Mouse (Mus musculus): ENCODE results near the gene St6gal1. TPM values are rescaled to one million over a fixed set of nuclear protein-coding genes. Genes with fewer than 3 reads are reported as not detected.

The St6gal1 gene
- polyA plus RNA-seq, 1 experiment from 2014 or later: 19.3 TPM

GRCm38 (mm10) chr16:23282941-23283340, 58.4 kb downstream of the St6gal1 start:
- H3K36me3 ChIP-seq (ENCODE audit: control insufficient read depth, insufficient read depth, low read length): no peaks in the 10 kb centered on the region
- no peak overlapping the region for H3K4me2 ChIP-seq (ENCODE audit: low read length)
- H3K27ac ChIP-seq (ENCODE audit: low read length): no peak overlapping the region
- no peak for ATAC-seq
- 92% methylated on average over 5 of the region's 5 CpGs for WGBS
- no peaks in the 10 kb centered on the region for H3K27me3 ChIP-seq (ENCODE audit: control insufficient read depth, insufficient read depth, low read depth, low read length)
- no peak overlapping the region for H3K9ac ChIP-seq (ENCODE audit: low read depth, low read length)
- no peaks in the 10 kb centered on the region for H3K4me1 ChIP-seq (ENCODE audit: control insufficient read depth, insufficient read depth, low read length)
- no peak overlapping the region for H3K4me3 ChIP-seq (ENCODE audit: low read depth, low read length)
- H3K9me3 ChIP-seq (replicated peaks; ENCODE audit: control insufficient read depth, low read length, poor library complexity, severe bottlenecking): no peaks in the 10 kb centered on the region

- Histone ChIP-seq H3K27ac (ENCODE audit: low read length) (no peak overlapping the region), H3K9ac (ENCODE audit: low read depth, low read length) (no peak overlapping the region), H3K36me3 (ENCODE audit: control insufficient read depth, insufficient read depth, low read length) (no peaks in the 10 kb centered on the region), H3K27me3 (ENCODE audit: control insufficient read depth, insufficient read depth, low read depth, low read length) (no peaks in the 10 kb centered on the region), H3K9me3 (replicated peaks; ENCODE audit: control insufficient read depth, low read length, poor library complexity, severe bottlenecking) (no peaks in the 10 kb centered on the region), H3K4me2 (ENCODE audit: low read length) (no peak overlapping the region), H3K4me3 (ENCODE audit: low read depth, low read length) (no peak overlapping the region), H3K4me1 (ENCODE audit: control insufficient read depth, insufficient read depth, low read length) (no peaks in the 10 kb centered on the region)
- ATAC-seq: no peak
- 89% methylated on average over 1 of the region's 1 CpGs for WGBS
These were observed 59.1 kb downstream of the St6gal1 start for GRCm38 (mm10) chr16:23283677-23284076.

- Histone ChIP-seq H3K9ac (ENCODE audit: low read depth, low read length) (no peak overlapping the region), H3K36me3 (ENCODE audit: control insufficient read depth, insufficient read depth, low read length) (no peaks in the 10 kb centered on the region), H3K4me3 (ENCODE audit: low read depth, low read length) (no peak overlapping the region), H3K27ac (ENCODE audit: low read length) (no peak overlapping the region), H3K9me3 (replicated peaks; ENCODE audit: control insufficient read depth, low read length, poor library complexity, severe bottlenecking) (no peaks in the 10 kb centered on the region), H3K4me1 (ENCODE audit: control insufficient read depth, insufficient read depth, low read length) (no peaks in the 10 kb centered on the region), H3K27me3 (ENCODE audit: control insufficient read depth, insufficient read depth, low read depth, low read length) (no peaks in the 10 kb centered on the region), H3K4me2 (ENCODE audit: low read length) (no peak overlapping the region)
- 92% methylated on average over 15 of the region's 15 CpGs for WGBS
- no peak for ATAC-seq
These were observed 60.2 kb downstream of the St6gal1 start for GRCm38 (mm10) chr16:23284470-23285394.

GRCm38 (mm10) chr16:23286380-23287097, 62.0 kb downstream of the St6gal1 start:
- WGBS: 89% methylated on average over 11 of the region's 11 CpGs
- no peak overlapping the region for H3K4me3 ChIP-seq (ENCODE audit: low read depth, low read length)
- no peak for ATAC-seq
- H3K36me3 ChIP-seq (ENCODE audit: control insufficient read depth, insufficient read depth, low read length): no peaks in the 10 kb centered on the region
- no peaks in the 10 kb centered on the region for H3K9me3 ChIP-seq (replicated peaks; ENCODE audit: control insufficient read depth, low read length, poor library complexity, severe bottlenecking)
- no peak overlapping the region for H3K27ac ChIP-seq (ENCODE audit: low read length)
- no peak overlapping the region for H3K4me2 ChIP-seq (ENCODE audit: low read length)
- H3K9ac ChIP-seq (ENCODE audit: low read depth, low read length): no peak overlapping the region
- 0 out of 2 replicates have a peak, but pooled peaks cover 1% of the 10 kb centered on the region for H3K4me1 ChIP-seq (ENCODE audit: control insufficient read depth, insufficient read depth, low read length)
- H3K27me3 ChIP-seq (ENCODE audit: control insufficient read depth, insufficient read depth, low read depth, low read length): no peaks in the 10 kb centered on the region

GRCm38 (mm10) chr16:23287312-23288040, 62.9 kb downstream of the St6gal1 start:
- H3K9me3 ChIP-seq (replicated peaks; ENCODE audit: control insufficient read depth, low read length, poor library complexity, severe bottlenecking): no peaks in the 10 kb centered on the region
- H3K9ac ChIP-seq (ENCODE audit: low read depth, low read length): no peak overlapping the region
- no peak overlapping the region for H3K4me2 ChIP-seq (ENCODE audit: low read length)
- no peak overlapping the region for H3K4me3 ChIP-seq (ENCODE audit: low read depth, low read length)
- no peak overlapping the region for H3K27ac ChIP-seq (ENCODE audit: low read length)
- no peaks in the 10 kb centered on the region for H3K36me3 ChIP-seq (ENCODE audit: control insufficient read depth, insufficient read depth, low read length)
- H3K27me3 ChIP-seq (ENCODE audit: control insufficient read depth, insufficient read depth, low read depth, low read length): no peaks in the 10 kb centered on the region
- no peak for ATAC-seq
- 96% methylated on average over 10 of the region's 10 CpGs for WGBS
- 0 out of 2 replicates have a peak, but pooled peaks cover 2% of the 10 kb centered on the region for H3K4me1 ChIP-seq (ENCODE audit: control insufficient read depth, insufficient read depth, low read length)

GRCm38 (mm10) chr16:23288103-23288502, 63.6 kb downstream of the St6gal1 start:
- Histone ChIP-seq H3K4me1 (ENCODE audit: control insufficient read depth, insufficient read depth, low read length) (0 out of 2 replicates have a peak, but pooled peaks cover 2% of the 10 kb centered on the region), H3K9ac (ENCODE audit: low read depth, low read length) (no peak overlapping the region), H3K27me3 (ENCODE audit: control insufficient read depth, insufficient read depth, low read depth, low read length) (no peaks in the 10 kb centered on the region), H3K9me3 (replicated peaks; ENCODE audit: control insufficient read depth, low read length, poor library complexity, severe bottlenecking) (no peaks in the 10 kb centered on the region), H3K4me3 (ENCODE audit: low read depth, low read length) (no peak overlapping the region), H3K36me3 (ENCODE audit: control insufficient read depth, insufficient read depth, low read length) (no peaks in the 10 kb centered on the region), H3K4me2 (ENCODE audit: low read length) (no peak overlapping the region), H3K27ac (ENCODE audit: low read length) (no peak overlapping the region)
- no peak for ATAC-seq
- WGBS: 94% methylated on average over 9 of the region's 9 CpGs

- WGBS: 90% methylated on average over 6 of the region's 6 CpGs
These were observed 64.9 kb downstream of the St6gal1 start for GRCm38 (mm10) chr16:23289424-23289823.

GRCm38 (mm10) chr16:23290171-23290570, 65.6 kb downstream of the St6gal1 start:
- no peak overlapping the region for H3K27ac ChIP-seq (ENCODE audit: low read length)

More at GRCm38 (mm10) chr16:23289424-23289823, 64.9 kb downstream of the St6gal1 start:
- no peak overlapping the region for H3K9ac ChIP-seq (ENCODE audit: low read depth, low read length)
- no peaks in the 10 kb centered on the region for H3K9me3 ChIP-seq (replicated peaks; ENCODE audit: control insufficient read depth, low read length, poor library complexity, severe bottlenecking)
- no peak for ATAC-seq
- H3K4me3 ChIP-seq (ENCODE audit: low read depth, low read length): no peak overlapping the region
- H3K36me3 ChIP-seq (ENCODE audit: control insufficient read depth, insufficient read depth, low read length): no peaks in the 10 kb centered on the region
- H3K4me2 ChIP-seq (ENCODE audit: low read length): no peak overlapping the region
- H3K27ac ChIP-seq (ENCODE audit: low read length): no peak overlapping the region
- no peaks in the 10 kb centered on the region for H3K27me3 ChIP-seq (ENCODE audit: control insufficient read depth, insufficient read depth, low read depth, low read length)
- H3K4me1 ChIP-seq (ENCODE audit: control insufficient read depth, insufficient read depth, low read length): 0 out of 2 replicates have a peak, but pooled peaks cover 2% of the 10 kb centered on the region

More at GRCm38 (mm10) chr16:23290171-23290570, 65.6 kb downstream of the St6gal1 start:
- Histone ChIP-seq H3K4me1 (ENCODE audit: control insufficient read depth, insufficient read depth, low read length) (0 out of 2 replicates have a peak, but pooled peaks cover 2% of the 10 kb centered on the region), H3K4me2 (ENCODE audit: low read length) (no peak overlapping the region), H3K27me3 (ENCODE audit: control insufficient read depth, insufficient read depth, low read depth, low read length) (no peaks in the 10 kb centered on the region), H3K36me3 (ENCODE audit: control insufficient read depth, insufficient read depth, low read length) (no peaks in the 10 kb centered on the region), H3K9me3 (replicated peaks; ENCODE audit: control insufficient read depth, low read length, poor library complexity, severe bottlenecking) (no peaks in the 10 kb centered on the region), H3K4me3 (ENCODE audit: low read depth, low read length) (no peak overlapping the region), H3K9ac (ENCODE audit: low read depth, low read length) (no peak overlapping the region)
- WGBS: 89% methylated on average over 9 of the region's 9 CpGs
- ATAC-seq: no peak

Measured in midbrain, embryonic 16.5 days (tissue).